Mouse (Mus musculus): ENCODE measurements around the gene Tppp2.

Gene Tppp2

DNA sequence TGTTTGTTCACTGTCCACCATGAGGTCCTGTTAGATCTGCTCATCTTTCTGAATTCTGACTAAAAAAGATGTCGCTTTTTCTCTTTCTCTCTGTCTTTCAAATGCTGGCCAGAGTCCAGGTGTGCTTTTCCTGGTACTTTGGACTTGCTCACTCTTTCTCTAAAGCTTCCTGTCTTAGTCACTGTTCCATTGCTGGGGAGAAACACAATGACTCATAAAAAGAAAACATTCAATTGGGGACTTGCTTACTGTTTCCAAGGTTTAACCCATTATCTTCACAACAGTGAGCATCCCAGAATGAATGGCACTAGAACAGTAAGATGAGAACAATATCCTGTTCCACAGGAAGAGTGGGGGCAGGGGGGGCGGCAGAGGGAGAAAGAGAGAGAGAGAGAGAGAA is 42.1 kb downstream of the Tppp2 start:
- DNase-seq: no peak

DNA sequence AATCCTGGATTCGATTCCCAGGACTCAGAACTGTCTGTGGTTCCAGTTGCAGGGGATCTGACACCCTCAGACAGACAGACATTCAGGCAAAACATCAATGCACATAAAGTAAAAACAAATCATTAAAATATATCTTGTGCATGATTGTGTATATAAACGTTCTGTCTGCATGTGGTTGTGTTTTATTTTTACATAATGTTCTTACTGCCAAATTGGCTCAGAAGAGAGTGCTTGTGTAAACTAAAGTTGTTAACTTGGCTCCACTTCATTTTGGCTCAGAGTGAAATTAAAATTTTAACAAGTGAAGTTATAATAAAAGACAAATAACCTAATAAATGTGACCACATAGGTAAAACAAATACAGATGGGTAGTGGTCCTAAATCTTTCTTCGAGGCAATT is 49.2 kb downstream of the Tppp2 start:
- DNase-seq: no peak

All from lung, postnatal 36 days (tissue).